Mouse (Mus musculus): ENCODE data around the gene Atrnl1.

DNA sequence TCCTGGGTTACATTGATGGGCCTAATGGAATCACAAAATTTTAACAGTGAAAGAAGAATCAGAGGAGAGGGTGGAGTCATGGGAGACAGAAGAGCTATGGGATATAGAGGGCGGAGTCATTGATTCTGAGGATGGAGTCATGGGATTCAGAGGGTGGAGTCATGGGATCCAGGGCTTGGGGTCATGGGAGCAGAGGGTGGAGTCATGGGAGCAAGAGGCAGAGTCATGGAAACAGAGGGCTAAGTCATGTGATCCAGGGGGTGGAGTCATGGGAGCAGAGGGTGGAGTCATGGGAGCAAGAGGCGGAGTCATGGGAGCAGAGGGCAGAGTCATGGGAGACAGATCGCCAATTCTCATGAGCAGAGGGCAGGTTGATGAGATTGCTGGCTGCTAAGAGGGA, 343.3 kb downstream of the Atrnl1 start:
- TF ChIP-seq POLR2A (IDR thresholded peaks at IDR 0.05; ENCODE audit: low read depth, low read length) = no peak
- no peak for TF ChIP-seq CTCF (IDR thresholded peaks at IDR 0.05; ENCODE audit: extremely low read depth, insufficient read depth, insufficient read length, insufficient replicate concordance)
